In the genomic region with DNA sequence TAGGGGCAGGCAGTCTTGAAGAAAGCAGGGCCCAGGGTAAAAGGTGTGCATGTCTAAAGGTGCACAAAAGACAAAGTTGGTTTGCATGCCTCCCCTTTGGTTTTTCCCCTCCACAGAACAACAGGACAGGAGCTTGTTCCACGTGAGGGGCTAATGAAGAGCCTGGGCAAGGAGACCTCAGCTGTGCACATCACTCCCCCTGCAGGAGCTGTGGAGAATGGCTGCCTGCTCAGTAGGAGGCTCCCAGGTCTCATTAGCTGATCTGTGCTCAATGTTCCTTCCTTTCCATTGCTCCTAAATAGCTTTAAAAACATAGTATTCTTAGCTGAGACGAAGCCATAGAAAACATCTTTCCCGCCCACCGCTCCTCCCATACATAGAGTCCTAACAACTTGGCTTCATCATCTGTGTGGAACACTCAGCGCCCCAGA, we compare ENCODE assay signal across 10 mouse cellular contexts. TPM values are rescaled to one million over a fixed set of nuclear protein-coding genes. Genes with fewer than 3 reads are reported as not detected.
DNase-seq lines count a peak whose midpoint lies in the region; ATAC-seq and TF ChIP-seq lines count a peak whose summit lies in the region.
"Had no signal": no experiment of that assay in that cellular context is flagged by ENCODE, and none has a peak within 500 bp of the region (broad histone marks: within the 10 kb centered on the region; RNA-seq: fewer than 3 reads in every experiment).

No protein-coding gene starts in this region.

- peaks cover 14% of the 10 kb centered on the region; the same call in 1 of the 2 replicates for H3K36me3 ChIP-seq in midbrain, embryonic 10.5 days
- H3K36me3 ChIP-seq in midbrain, embryonic 15.5 days (replicated peaks) = peaks cover 15% of the 10 kb centered on the region; the same call in 1 of the 2 replicates
- 0 out of 2 replicates have a peak, but pooled peaks cover 12% of the 10 kb centered on the region for H3K36me3 ChIP-seq in limb, embryonic 14.5 days (ENCODE audit: control insufficient read depth, insufficient read depth, low read length)
- H3K36me3 ChIP-seq in forebrain, embryonic 16.5 days (ENCODE audit: control insufficient read depth, insufficient read depth) = 0 out of 2 replicates have a peak, but pooled peaks cover 5% of the 10 kb centered on the region

- H3K4me2 ChIP-seq in midbrain, embryonic 15.5 days = no peak overlapping the region
- no peak overlapping the region for H3K4me2 ChIP-seq in limb, embryonic 14.5 days (replicated peaks; ENCODE audit: low read depth, low read length, severe bottlenecking)
- no peak overlapping the region for H3K4me2 ChIP-seq in forebrain, embryonic 16.5 days (ENCODE audit: low read length)
- H3K4me2 ChIP-seq: embryonic facial prominence, embryonic 13.5 days; limb, embryonic 12.5 days had no signal

- no peak for TF ChIP-seq POLR2A in limb, embryonic 14.5 days (IDR thresholded peaks at IDR 0.05; ENCODE audit: borderline replicate concordance, extremely low read depth, insufficient read depth, insufficient read length)

- H3K9me3 ChIP-seq in midbrain, embryonic 10.5 days (replicated peaks) = no peaks in the 10 kb centered on the region
- H3K9me3 ChIP-seq in midbrain, embryonic 15.5 days = no peaks in the 10 kb centered on the region
- no peaks in the 10 kb centered on the region for H3K9me3 ChIP-seq in limb, embryonic 14.5 days (ENCODE audit: control insufficient read depth, low read length)
- no peaks in the 10 kb centered on the region for H3K9me3 ChIP-seq in forebrain, embryonic 16.5 days (ENCODE audit: control insufficient read depth, low read length)
- H3K9me3 ChIP-seq: embryonic facial prominence, embryonic 13.5 days; limb, embryonic 12.5 days had no signal

- H3K4me1 ChIP-seq in midbrain, embryonic 10.5 days = peaks cover 25% of the 10 kb centered on the region
- peaks cover 21% of the 10 kb centered on the region for H3K4me1 ChIP-seq in midbrain, embryonic 15.5 days
- H3K4me1 ChIP-seq in limb, embryonic 14.5 days (ENCODE audit: control insufficient read depth, insufficient read depth, low read length) = peaks cover 4% of the 10 kb centered on the region; the same call in 1 of the 2 replicates
- peaks cover 18% of the 10 kb centered on the region for H3K4me1 ChIP-seq in forebrain, embryonic 16.5 days (replicated peaks; ENCODE audit: control insufficient read depth, insufficient read depth, low read length)

- H3K4me3 ChIP-seq in midbrain, embryonic 10.5 days = no peak overlapping the region
- no peak overlapping the region for H3K4me3 ChIP-seq in midbrain, embryonic 15.5 days
- no peak overlapping the region for H3K4me3 ChIP-seq in limb, embryonic 14.5 days (replicated peaks; ENCODE audit: low read length)
- no peak overlapping the region for H3K4me3 ChIP-seq in forebrain, embryonic 16.5 days (replicated peaks; ENCODE audit: low read length)
- H3K4me3 ChIP-seq: embryonic facial prominence, embryonic 13.5 days; limb, embryonic 12.5 days had no signal

- H3K27me3 ChIP-seq in midbrain, embryonic 10.5 days (ENCODE audit: low read depth, poor library complexity, severe bottlenecking) = peaks cover 6% of the 10 kb centered on the region; the same call in 1 of the 2 replicates
- no peaks in the 10 kb centered on the region for H3K27me3 ChIP-seq in midbrain, embryonic 15.5 days (replicated peaks)
- H3K27me3 ChIP-seq in limb, embryonic 14.5 days (ENCODE audit: control insufficient read depth, insufficient read depth, low read length) = no peaks in the 10 kb centered on the region
- no peaks in the 10 kb centered on the region for H3K27me3 ChIP-seq in forebrain, embryonic 16.5 days (replicated peaks; ENCODE audit: control insufficient read depth, insufficient read depth, low read length)
- H3K27me3 ChIP-seq: embryonic facial prominence, embryonic 13.5 days; limb, embryonic 12.5 days had no signal

- H3K9ac ChIP-seq in midbrain, embryonic 15.5 days = no peak overlapping the region
- H3K9ac ChIP-seq in limb, embryonic 14.5 days (ENCODE audit: low read depth, low read length, severe bottlenecking) = no peak overlapping the region
- H3K9ac ChIP-seq in forebrain, embryonic 16.5 days (replicated peaks; ENCODE audit: low read depth, low read length) = no peak overlapping the region
- H3K9ac ChIP-seq: embryonic facial prominence, embryonic 13.5 days; limb, embryonic 12.5 days had no signal

- ATAC-seq in midbrain, embryonic 15.5 days (replicated peaks) = no peak
- peak; percentile 81 to 96 for ATAC-seq in hematopoietic stem cell, adult 5-6 weeks (replicated peaks in 1 of 2; ENCODE audit: insufficient read depth in 1 of 2, low FRiP score in 2 of 2, low TSS enrichment in 1 of 2, low read depth in 1 of 2, poor library complexity in 2 of 2, severe bottlenecking in 2 of 2)
- no peak for ATAC-seq in limb, embryonic 14.5 days (ENCODE audit: low FRiP score, low read depth)
- ATAC-seq in forebrain, embryonic 16.5 days = no peak

- peak; percentile 36 for DNase-seq in midbrain, embryonic 10.5 days (ENCODE audit: low spot score)
- DNase-seq in R1 (ENCODE audit: low read depth, low spot score) = peak; percentile 48
- DNase-seq in cerebellum, postnatal 25 days = peak; percentile 56 to 67
- peak; percentile 17 for DNase-seq in limb, embryonic 14.5 days (ENCODE audit: low spot score)
- peak; percentile 61 for DNase-seq in right cerebral cortex, postnatal 14 days

- no peak overlapping the region for H3K27ac ChIP-seq in midbrain, embryonic 10.5 days (replicated peaks)
- no peak overlapping the region for H3K27ac ChIP-seq in midbrain, embryonic 15.5 days
- no peak overlapping the region for H3K27ac ChIP-seq in limb, embryonic 14.5 days (replicated peaks; ENCODE audit: low read depth, low read length)
- no peak overlapping the region for H3K27ac ChIP-seq in forebrain, embryonic 16.5 days (ENCODE audit: low read length)
- H3K27ac ChIP-seq: embryonic facial prominence, embryonic 13.5 days; limb, embryonic 12.5 days had no signal

- WGBS in midbrain, embryonic 10.5 days = 70% methylated on average over 5 of the region's 5 CpGs
- 63% methylated on average over 5 of the region's 5 CpGs for WGBS in midbrain, embryonic 15.5 days
- WGBS in limb, embryonic 14.5 days = 63% methylated on average over 5 of the region's 5 CpGs
- 62% methylated on average over 5 of the region's 5 CpGs for WGBS in forebrain, embryonic 16.5 days

RNA-seq across cellular contexts. Expression of a gene that starts 6.3 kb away (rescaled TPM):
- 12.8 and 18.4 TPM in 2 replicates for polyA plus RNA-seq in midbrain, embryonic 10.5 days (2016; fragmentation: Nextera tagmentation; extraction: Ambion mirVana)
- 54.4 and 57.0 TPM in 2 replicates for polyA plus RNA-seq in midbrain, embryonic 15.5 days (2015; fragmentation: Nextera tagmentation; extraction: Ambion mirVana)
- total RNA-seq in hematopoietic stem cell, adult 5-6 weeks (2017) = not detected in 2 replicates
- polyA plus RNA-seq in limb, embryonic 14.5 days (2012; rRNA removed) = 9.8 and 12.6 TPM in 2 replicates
- 9.1 and 11.8 TPM in 2 replicates for polyA plus RNA-seq in limb, embryonic 14.5 days (2014; fragmentation: Nextera tagmentation; extraction: Ambion mirVana)
- 49.9 and 51.9 TPM in 2 replicates for polyA plus RNA-seq in forebrain, embryonic 16.5 days (2015; fragmentation: Nextera tagmentation; extraction: Ambion mirVana)

Comparison
In these comparisons a context has a peak if more than half of its experiments do, and no peak if none do; other contexts are left out.
1. ATAC-seq: peak in hematopoietic stem cell, adult 5-6 weeks (2 of 2); none in midbrain, embryonic 15.5 days (single experiment), limb, embryonic 14.5 days (single experiment) and forebrain, embryonic 16.5 days (single experiment).
2. Peak in every context shown above with its lines, with median percentiles within 50 percentile points of each other: DNase-seq.